Mouse (Mus musculus): ENCODE measurements around the gene Zfp747. TPM values are rescaled to one million over a fixed set of nuclear protein-coding genes. Genes with fewer than 3 reads are reported as not detected.

The Zfp747 gene
- total RNA-seq (2023; ENCODE audit: inconsistent age): 11.0 to 14.9 TPM (median 12.9 TPM) in 4 replicates

GRCm38 (mm10) chr7:127375271-127376245 is at the start of gene Zfp747:
Gene Zfp747 (minus strand): TSS chr7:127376050.

GRCm38 (mm10) chr7:127421388-127422191 is 45.7 kb upstream of the Zfp747 start, which contains the start of gene Zfp688:
Gene Zfp688 (minus strand): TSS chr7:127422068.

DNA sequence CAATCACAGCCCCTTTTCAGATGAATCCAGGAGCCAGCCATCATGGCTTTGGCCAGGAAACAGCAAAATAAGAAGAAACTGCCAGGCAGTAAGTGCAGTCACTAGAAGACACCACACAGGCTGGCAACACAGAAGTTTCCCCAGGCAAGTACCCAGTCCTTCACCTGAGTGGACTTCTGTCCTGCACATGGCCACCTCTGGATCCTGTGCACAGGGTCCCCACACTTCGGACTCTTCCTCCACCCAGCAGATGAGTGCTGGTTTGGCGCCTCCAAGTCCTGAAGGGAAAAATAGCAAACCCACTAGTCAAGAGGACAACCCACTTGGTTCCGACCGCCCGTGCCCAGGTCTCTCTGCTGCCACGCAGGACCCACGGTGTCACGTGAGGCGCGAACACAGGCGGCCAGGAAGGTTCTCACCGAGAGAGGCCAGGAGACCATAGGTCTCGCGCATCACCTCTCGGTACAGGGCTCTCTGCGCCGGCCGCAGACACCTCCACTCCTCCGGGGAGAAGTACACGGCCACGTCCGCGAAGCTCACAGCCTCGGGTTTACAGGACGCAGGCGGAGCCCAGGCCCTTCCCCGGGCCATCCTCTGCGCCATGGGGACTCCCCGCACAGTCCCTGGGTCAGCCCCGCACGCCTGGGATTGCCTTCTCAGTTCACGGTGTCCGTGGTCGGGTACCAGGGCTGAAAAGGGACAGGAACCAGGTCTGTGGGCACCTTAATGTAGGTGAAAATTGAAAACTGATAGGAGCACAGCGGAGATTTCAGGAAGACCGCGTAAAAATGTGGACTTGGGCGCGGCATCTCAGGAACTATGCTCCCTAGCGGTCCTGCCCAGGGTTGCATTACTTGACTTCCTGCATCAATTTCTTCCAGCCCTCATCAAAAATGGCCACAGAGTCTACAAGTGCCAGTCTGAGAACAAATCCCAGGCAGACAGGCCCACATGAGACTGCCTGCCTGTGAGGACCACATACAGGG is 30.4 kb upstream of the Zfp747 start, which contains the start of gene Zfp764:
Gene Zfp764, minus strand, starts transcription at position 821 of the 986 bp plus-strand sequence.

GRCm38 (mm10) chr7:127393157-127393943 is 17.5 kb upstream of the Zfp747 start, which contains the start of gene E430018J23Rik:
Gene E430018J23Rik (minus strand): TSS chr7:127393629.

GRCm38 (mm10) chr7:127386641-127387392 is 11.0 kb upstream of the Zfp747 start, which contains the start of gene 9130019O22Rik:
Gene 9130019O22Rik (minus strand): TSS chr7:127387166.

GRCm38 (mm10) chr7:127345512-127346325 is 30.1 kb downstream of the Zfp747 start, which contains the start of gene Zfp768:
Gene Zfp768 (minus strand): TSS chr7:127345589.

Other genes with a start within 250 kb of the Zfp747 start
- gene Spn, start 238.2 kb downstream of the Zfp747 start, total RNA-seq (2023; ENCODE audit: inconsistent age): 6.5 to 8.8 TPM (median 7.3 TPM) in 4 replicates
- gene Cd2bp2, start 180.0 kb downstream of the Zfp747 start, total RNA-seq (2023; ENCODE audit: inconsistent age): 76.0 to 79.5 TPM (median 77.9 TPM) in 4 replicates
- 54.5 to 63.3 TPM (median 58.6 TPM) in 4 replicates for gene Tbc1d10b, start 167.6 kb downstream of the Zfp747 start, total RNA-seq (2023; ENCODE audit: inconsistent age)
- gene Mylpf, start 167.2 kb downstream of the Zfp747 start, total RNA-seq (2023; ENCODE audit: inconsistent age): 5.3 to 13.4 TPM (median 8.4 TPM) in 4 replicates
- gene Zfp553, start 143.0 kb downstream of the Zfp747 start, total RNA-seq (2023; ENCODE audit: inconsistent age): 9.1 to 13.5 TPM (median 10.3 TPM) in 4 replicates
- gene Sept1, start 142.9 kb downstream of the Zfp747 start, total RNA-seq (2023; ENCODE audit: inconsistent age): 393 to 439 TPM (median 415 TPM) in 4 replicates
- 14.8 to 24.2 TPM (median 17.5 TPM) in 4 replicates for gene Zfp771, start 131.8 kb downstream of the Zfp747 start, total RNA-seq (2023; ENCODE audit: inconsistent age)
- 13.9 to 18.3 TPM (median 14.3 TPM) in 4 replicates for gene Dctpp1, start 115.3 kb downstream of the Zfp747 start, total RNA-seq (2023; ENCODE audit: inconsistent age)
- 28.1 to 30.4 TPM (median 28.4 TPM) in 4 replicates for gene Sephs2, start 102.0 kb downstream of the Zfp747 start, total RNA-seq (2023; ENCODE audit: inconsistent age)
- 116 to 127 TPM (median 121 TPM) in 4 replicates for gene Itgal, start 79.8 kb downstream of the Zfp747 start, total RNA-seq (2023; ENCODE audit: inconsistent age)
- 1.7 to 3.4 TPM (median 2.6 TPM) in 4 replicates for gene Zfp768, start 30.5 kb downstream of the Zfp747 start, total RNA-seq (2023; ENCODE audit: inconsistent age)
- 3.5 to 3.9 TPM (median 3.6 TPM) in 4 replicates for gene 9130019O22Rik, start 11.1 kb upstream of the Zfp747 start, total RNA-seq (2023; ENCODE audit: inconsistent age)
- 5.4 to 8.1 TPM (median 6.8 TPM) in 4 replicates for gene E430018J23Rik, start 17.6 kb upstream of the Zfp747 start, total RNA-seq (2023; ENCODE audit: inconsistent age)
- gene Zfp764, start 30.8 kb upstream of the Zfp747 start, total RNA-seq (2023; ENCODE audit: inconsistent age): 8.6 to 9.8 TPM (median 9.1 TPM) in 4 replicates
- gene Zfp688, start 46.0 kb upstream of the Zfp747 start, total RNA-seq (2023; ENCODE audit: inconsistent age): 12.1 to 16.3 TPM (median 13.2 TPM) in 4 replicates
- gene Zfp689, start 73.1 kb upstream of the Zfp747 start, total RNA-seq (2023; ENCODE audit: inconsistent age): 5.1 to 6.1 TPM (median 5.8 TPM) in 4 replicates
- 134 to 156 TPM (median 146 TPM) in 4 replicates for gene Prr14, start 83.6 kb upstream of the Zfp747 start, total RNA-seq (2023; ENCODE audit: inconsistent age)
- gene Fbrs, start 103.1 kb upstream of the Zfp747 start, total RNA-seq (2023; ENCODE audit: inconsistent age): 285 to 303 TPM (median 297 TPM) in 4 replicates
- 189 to 213 TPM (median 204 TPM) in 4 replicates for gene Srcap, start 135.9 kb upstream of the Zfp747 start, total RNA-seq (2023; ENCODE audit: inconsistent age)
- 44.3 to 55.2 TPM (median 53.5 TPM) in 4 replicates for gene Gm42715, start 143.5 kb upstream of the Zfp747 start, total RNA-seq (2023; ENCODE audit: inconsistent age)
- 2.6 to 2.9 TPM in 2 of 4 replicates, not detected in the others for gene Tmem265, start 185.3 kb upstream of the Zfp747 start, total RNA-seq (2023; ENCODE audit: inconsistent age)
- 122 to 139 TPM (median 127 TPM) in 4 replicates for gene Phkg2, start 197.3 kb upstream of the Zfp747 start, total RNA-seq (2023; ENCODE audit: inconsistent age)
- 0.77 to 2.0 TPM (median 1.4 TPM) in 4 replicates for gene Ccdc189, start 212.5 kb upstream of the Zfp747 start, total RNA-seq (2023; ENCODE audit: inconsistent age)
- 135 to 149 TPM (median 147 TPM) in 4 replicates for gene Rnf40, start 212.7 kb upstream of the Zfp747 start, total RNA-seq (2023; ENCODE audit: inconsistent age)
- 2.8 to 6.4 TPM (median 3.5 TPM) in 4 replicates for gene Zfp629, start 239.7 kb upstream of the Zfp747 start, total RNA-seq (2023; ENCODE audit: inconsistent age)